7 mouse cellular contexts compared by ENCODE assay signal in the genomic region with DNA sequence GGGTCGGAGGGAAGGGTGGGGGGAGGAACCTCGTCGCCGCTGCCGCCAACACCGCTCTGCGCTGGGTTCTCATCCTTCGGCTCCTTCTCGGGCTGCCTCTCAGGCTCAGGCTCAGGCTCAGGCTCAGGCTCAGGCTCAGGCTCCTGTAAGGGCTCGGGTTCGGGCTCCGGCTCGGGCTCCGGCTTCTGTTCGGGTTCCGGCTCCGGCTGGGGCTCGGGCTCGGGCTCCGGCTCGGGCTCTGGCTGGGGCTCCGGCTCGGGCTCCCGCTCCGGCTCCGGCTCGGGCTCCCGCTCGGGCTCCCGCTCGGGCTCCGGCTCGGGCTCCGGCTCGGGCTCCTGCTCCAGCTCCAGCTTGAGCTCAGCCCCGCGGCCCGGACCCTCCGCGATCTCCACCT. TPM values are rescaled to one million over a fixed set of nuclear protein-coding genes. Genes with fewer than 3 reads are reported as not detected.
DNase-seq lines count a peak whose midpoint lies in the region; ATAC-seq lines count a peak whose summit lies in the region.

No protein-coding gene starts in this region.

- peak overlapping the region; percentile 76 for H3K9ac ChIP-seq in lung, embryonic 16.5 days (ENCODE audit: low read length)
- H3K9ac ChIP-seq in embryonic facial prominence, embryonic 14.5 days (ENCODE audit: low read depth, low read length) = peak overlapping the region; percentile 74
- H3K9ac ChIP-seq in intestine, embryonic 14.5 days (ENCODE audit: low read length) = peak overlapping the region; percentile 53
- H3K9ac ChIP-seq in neural tube, embryonic 13.5 days = peak overlapping the region; percentile 79

- H3K27ac ChIP-seq in lung, embryonic 16.5 days (ENCODE audit: low read length) = peak overlapping the region; percentile 93
- H3K27ac ChIP-seq in embryonic facial prominence, embryonic 14.5 days (replicated peaks; ENCODE audit: low read depth, low read length) = peak overlapping the region; percentile 91
- peak overlapping the region; percentile 80 for H3K27ac ChIP-seq in intestine, embryonic 14.5 days (ENCODE audit: low read depth)
- H3K27ac ChIP-seq in neural tube, embryonic 13.5 days (replicated peaks) = peak overlapping the region; percentile 88

- H3K36me3 ChIP-seq in lung, embryonic 16.5 days (ENCODE audit: control insufficient read depth, insufficient read depth, low read length) = no peaks in the 10 kb centered on the region
- no peaks in the 10 kb centered on the region for H3K36me3 ChIP-seq in embryonic facial prominence, embryonic 14.5 days (ENCODE audit: control insufficient read depth, insufficient read depth, low read length)
- no peaks in the 10 kb centered on the region for H3K36me3 ChIP-seq in intestine, embryonic 14.5 days (ENCODE audit: control insufficient read depth, insufficient read depth, low read length)
- no peaks in the 10 kb centered on the region for H3K36me3 ChIP-seq in neural tube, embryonic 13.5 days

- H3K4me3 ChIP-seq in lung, embryonic 16.5 days (ENCODE audit: low read length) = peak overlapping the region; percentile 63
- H3K4me3 ChIP-seq in embryonic facial prominence, embryonic 14.5 days (ENCODE audit: low read depth, low read length) = peak overlapping the region; percentile 56
- H3K4me3 ChIP-seq in intestine, embryonic 14.5 days (ENCODE audit: low read depth, low read length) = peak overlapping the region; percentile 47
- peak overlapping the region; percentile 56 for H3K4me3 ChIP-seq in neural tube, embryonic 13.5 days

- peaks cover 4% of the 10 kb centered on the region; the same call in 1 of the 2 replicates for H3K4me1 ChIP-seq in lung, embryonic 16.5 days (replicated peaks; ENCODE audit: control insufficient read depth, insufficient read depth, low read length)
- H3K4me1 ChIP-seq in embryonic facial prominence, embryonic 14.5 days (ENCODE audit: control insufficient read depth, insufficient read depth, low read length) = no peaks in the 10 kb centered on the region
- H3K4me1 ChIP-seq in intestine, embryonic 14.5 days (replicated peaks; ENCODE audit: control insufficient read depth, insufficient read depth, low read length) = no peaks in the 10 kb centered on the region
- H3K4me1 ChIP-seq in neural tube, embryonic 13.5 days (replicated peaks) = peaks cover 19% of the 10 kb centered on the region

- intact Hi-C loops in left cerebral cortex, postnatal 10 days (cut with DNase I) = loop anchor here (10.0 kb wide), 1 partner anchor 49 kb away; no protein-coding TSS in a partner anchor

- H3K4me2 ChIP-seq in lung, embryonic 16.5 days (ENCODE audit: low read depth, low read length) = peak overlapping the region; percentile 75
- H3K4me2 ChIP-seq in embryonic facial prominence, embryonic 14.5 days (ENCODE audit: low read depth, low read length) = peak overlapping the region; percentile 71
- H3K4me2 ChIP-seq in intestine, embryonic 14.5 days (ENCODE audit: low read length) = peak overlapping the region; percentile 60
- peak overlapping the region; percentile 71 for H3K4me2 ChIP-seq in neural tube, embryonic 13.5 days

- no peaks in the 10 kb centered on the region for H3K9me3 ChIP-seq in lung, embryonic 16.5 days (ENCODE audit: control insufficient read depth, low read length)
- no peaks in the 10 kb centered on the region for H3K9me3 ChIP-seq in embryonic facial prominence, embryonic 14.5 days (ENCODE audit: control insufficient read depth, low read length)
- no peaks in the 10 kb centered on the region for H3K9me3 ChIP-seq in intestine, embryonic 14.5 days (ENCODE audit: control insufficient read depth, low read length)
- H3K9me3 ChIP-seq in neural tube, embryonic 13.5 days = no peaks in the 10 kb centered on the region

- 31% methylated on average over 21 of the region's 40 CpGs for WGBS in lung, embryonic 16.5 days
- 12% methylated on average over 3 of the region's 40 CpGs for WGBS in embryonic facial prominence, embryonic 14.5 days
- 19% methylated on average over 31 of the region's 40 CpGs for WGBS in intestine, embryonic 14.5 days
- 21% methylated on average over 21 of the region's 40 CpGs for WGBS in neural tube, embryonic 13.5 days

- H3K27me3 ChIP-seq in lung, embryonic 16.5 days (ENCODE audit: control insufficient read depth, insufficient read depth, low read depth, low read length) = no peaks in the 10 kb centered on the region
- no peaks in the 10 kb centered on the region for H3K27me3 ChIP-seq in embryonic facial prominence, embryonic 14.5 days (replicated peaks; ENCODE audit: control insufficient read depth, insufficient read depth, low read length)
- H3K27me3 ChIP-seq in intestine, embryonic 14.5 days (replicated peaks; ENCODE audit: control insufficient read depth, insufficient read depth, low read length) = no peaks in the 10 kb centered on the region
- H3K27me3 ChIP-seq in neural tube, embryonic 13.5 days = no peaks in the 10 kb centered on the region

- ATAC-seq in lung, embryonic 16.5 days (ENCODE audit: low read depth) = peak; percentile 44
- peak; percentile 28; the same call in 1 of the 2 replicates for ATAC-seq in embryonic facial prominence, embryonic 14.5 days (ENCODE audit: low read depth)
- ATAC-seq in intestine, embryonic 14.5 days (replicated peaks; ENCODE audit: low FRiP score, low TSS enrichment, low read depth) = peak; percentile 40; the same call in 1 of the 2 replicates
- peak; percentile 37 for ATAC-seq in neural tube, embryonic 13.5 days (ENCODE audit: low read depth)

- no peak for DNase-seq in lung, postnatal 14 days
- no peak for DNase-seq in embryonic facial prominence, embryonic 14.5 days (ENCODE audit: low spot score)
- DNase-seq in intestine, embryonic 14.5 days (ENCODE audit: low spot score) = no peak
- DNase-seq in left cerebral cortex, postnatal 10 days (ENCODE audit: extremely low spot score in 1 of 2, low spot score in 2 of 2) = no peak
- no peak for DNase-seq in ovary, postnatal 14 days (ENCODE audit: low spot score)

RNA-seq across cellular contexts. Expression of a gene that starts 0.3 kb away (rescaled TPM):
- 0.55 and 0.64 TPM in 2 replicates for polyA plus RNA-seq in lung, embryonic 16.5 days (2015; fragmentation: Nextera tagmentation; extraction: Ambion mirVana)
- 0.34 and 0.35 TPM in 2 replicates for polyA plus RNA-seq in embryonic facial prominence, embryonic 14.5 days (2014; fragmentation: Nextera tagmentation; extraction: Ambion mirVana)
- 0.32 and 0.50 TPM in 2 replicates for polyA plus RNA-seq in intestine, embryonic 14.5 days (2014; fragmentation: Nextera tagmentation; extraction: Ambion mirVana)
- polyA plus RNA-seq in neural tube, embryonic 13.5 days (2015; fragmentation: Nextera tagmentation; extraction: Ambion mirVana) = 1.5 and 1.9 TPM in 2 replicates
- total RNA-seq in left cerebral cortex, postnatal 10 days (2021) = 10 to 100 TPM; 15.5 to 16.2 TPM

RNA-seq across cellular contexts. Expression of a gene that starts 56.2 kb away (rescaled TPM):
- polyA plus RNA-seq in lung, embryonic 16.5 days (2015; fragmentation: Nextera tagmentation; extraction: Ambion mirVana) = 9.9 TPM in 2 replicates
- polyA plus RNA-seq in embryonic facial prominence, embryonic 14.5 days (2014; fragmentation: Nextera tagmentation; extraction: Ambion mirVana) = 36.0 and 42.1 TPM in 2 replicates
- polyA plus RNA-seq in intestine, embryonic 14.5 days (2014; fragmentation: Nextera tagmentation; extraction: Ambion mirVana) = 22.1 and 23.4 TPM in 2 replicates
- 8.4 and 10.1 TPM in 2 replicates for polyA plus RNA-seq in neural tube, embryonic 13.5 days (2015; fragmentation: Nextera tagmentation; extraction: Ambion mirVana)
- total RNA-seq in left cerebral cortex, postnatal 10 days (2021) = 10 to 100 TPM; 16.2 to 20.1 TPM
